Mouse (Mus musculus) forebrain, postnatal 0 days (tissue): Measurements from ENCODE around the gene Ttc23l. TPM values are rescaled to one million over a fixed set of nuclear protein-coding genes. Genes with fewer than 3 reads are reported as not detected.

Experiments used
- ATAC-seq: fragments of 200-750 bp; cut with Nextera tagmentation; 2 replicates; pipeline ENCODE4 v1.8.0; 2017; ENCODE audit warnings: mild to moderate bottlenecking, moderate library complexity
- DNase-seq: peaks from one replicate; pipeline ENCODE4 v3.0.0-alpha.2; 2015
- H3K27ac ChIP-seq: fragments of 300-500 bp; sonication (generic); 2 replicates; pipeline ENCODE4 v1.5.1; 2014; ENCODE audit warnings: low read depth, mild to moderate bottlenecking, antibody characterized with exemption, low read length, moderate library complexity, mixed read lengths
- H3K27me3 ChIP-seq: fragments of 300-500 bp; sonication (generic); 2 replicates; pipeline ENCODE4 v1.6.1; 2014; ENCODE audit warnings: mild to moderate bottlenecking, low read length, mixed read lengths; ENCODE audit not compliant: insufficient read depth
- H3K36me3 ChIP-seq: fragments of 300-500 bp; sonication (generic); 2 replicates; pipeline ENCODE4 v1.6.1; 2014; ENCODE audit warnings: mild to moderate bottlenecking, moderate library complexity; ENCODE audit not compliant: insufficient read depth
- H3K4me1 ChIP-seq: fragments of 300-500 bp; sonication (generic); 2 replicates; pipeline ENCODE4 v1.6.1; 2014; ENCODE audit warnings: antibody characterized with exemption; ENCODE audit not compliant: insufficient read depth
- H3K4me2 ChIP-seq: fragments of 300-500 bp; sonication (generic); 2 replicates; pipeline ENCODE4 v1.6.1; 2014; ENCODE audit warnings: low read depth, mild to moderate bottlenecking, moderate library complexity
- H3K4me3 ChIP-seq: fragments of 300-500 bp; sonication (generic); 2 replicates; pipeline ENCODE4 v1.5.1; 2014; ENCODE audit warnings: low read depth, low read length, mixed read lengths
- H3K9ac ChIP-seq: fragments of 300-500 bp; sonication (generic); 2 replicates; pipeline ENCODE4 v1.6.1; 2014; ENCODE audit warnings: mild to moderate bottlenecking
- H3K9me3 ChIP-seq: fragments of 300-500 bp; sonication (generic); 2 replicates; pipeline ENCODE4 v1.6.1; 2016; ENCODE audit warnings: low read length
- CTCF ChIP-seq: sonication (generic); IDR thresholded peaks from 2 replicates; pipeline ENCODE4 v1.5.1; 2016; ENCODE audit warnings: antibody characterized with exemption, control low read depth, low read depth
- WGBS: fragments of 180-500 bp; shearing (Covaris S2); extraction: QIAGEN DNeasy Blood & Tissue Kit; methylation state at CpG from one replicate; pipeline ENCODE4 v1.1.7; 2014; 5-methylcytosine and 5-hydroxymethylcytosine counted together
- polyA plus RNA-seq: library from polyadenylated mRNA; unstranded; fragments of >200 nt; fragmentation: Nextera tagmentation; extraction: Ambion mirVana; gene quantifications from 2 replicates; pipeline ENCODE4 v1.2.1, GENCODE M21; 2015
- total RNA-seq: library from RNA; depleted of rRNA; stranded (reverse); fragments of >200 nt; gene quantifications from 2 replicates; pipeline ENCODE4 v1.2.3, GENCODE M21; 2014; rRNA removed

Gene Ttc23l
- total RNA-seq, result not detected in 2 replicates
- not detected in 2 replicates for polyA plus RNA-seq

GRCm38 (mm10) chr15:10558465-10558864, at the start of gene Ttc23l:
Gene Ttc23l (minus strand): TSS chr15:10558668.
- 88% methylated on average over 13 of the region's 13 CpGs for WGBS
- no peak for ATAC-seq
- Histone ChIP-seq H3K4me2 (no peak within 1 kb of the TSS), H3K4me3 (no peak within 1 kb of the TSS), H3K27me3 (no peaks in the 10 kb centered on the region), H3K27ac (no peak within 1 kb of the TSS), H3K9me3 (no peaks in the 10 kb centered on the region), H3K36me3 (no peaks in the 10 kb centered on the region), H3K4me1 (no peaks in the 10 kb centered on the region), H3K9ac (no peak within 1 kb of the TSS)
- no peak for DNase-seq
- no peak for TF ChIP-seq CTCF

GRCm38 (mm10) chr15:10599413-10599812, 40.9 kb upstream of the Ttc23l start:
- H3K4me2 ChIP-seq, result no peak overlapping the region
- H3K27ac ChIP-seq, result no peak overlapping the region
- WGBS, result 73% methylated on average over 7 of the region's 7 CpGs
- TF ChIP-seq CTCF, result no peak
- ATAC-seq, result peak; percentile 65
- no peak overlapping the region for H3K9ac ChIP-seq
- H3K36me3 ChIP-seq, result no peaks in the 10 kb centered on the region
- no peak for DNase-seq
- H3K4me3 ChIP-seq, result no peak overlapping the region
- no peaks in the 10 kb centered on the region for H3K27me3 ChIP-seq
- no peaks in the 10 kb centered on the region for H3K9me3 ChIP-seq
- H3K4me1 ChIP-seq, result no peaks in the 10 kb centered on the region

GRCm38 (mm10) chr15:10598259-10599225, 40.1 kb upstream of the Ttc23l start:
- Histone ChIP-seq H3K4me1 (no peaks in the 10 kb centered on the region), H3K4me2 (no peak overlapping the region), H3K27me3 (no peaks in the 10 kb centered on the region), H3K36me3 (no peaks in the 10 kb centered on the region), H3K9ac (no peak overlapping the region), H3K4me3 (no peak overlapping the region), H3K27ac (no peak overlapping the region), H3K9me3 (no peaks in the 10 kb centered on the region)
- TF ChIP-seq CTCF, result no peak
- ATAC-seq (peak; percentile 30), DNase-seq (no peak)
- 75% methylated on average over 16 of the region's 16 CpGs for WGBS

- 93% methylated on average over 9 of the region's 9 CpGs for WGBS
- no peaks in the 10 kb centered on the region for H3K9me3 ChIP-seq
- ATAC-seq, result no peak
- no peak overlapping the region for H3K4me3 ChIP-seq
- no peak for TF ChIP-seq CTCF
- no peaks in the 10 kb centered on the region for H3K27me3 ChIP-seq
- H3K4me1 ChIP-seq, result no peaks in the 10 kb centered on the region
- no peaks in the 10 kb centered on the region for H3K36me3 ChIP-seq
- H3K27ac ChIP-seq, result no peak overlapping the region
- no peak for DNase-seq
- H3K9ac ChIP-seq, result no peak overlapping the region
- H3K4me2 ChIP-seq, result no peak overlapping the region
These were observed 38.4 kb upstream of the Ttc23l start for GRCm38 (mm10) chr15:10596871-10597270.

- DNase-seq (no peak), ATAC-seq (no peak)
- no peak overlapping the region for H3K4me2 ChIP-seq
- no peak overlapping the region for H3K9ac ChIP-seq
- no peak overlapping the region for H3K27ac ChIP-seq
- no peaks in the 10 kb centered on the region for H3K36me3 ChIP-seq
- no peak overlapping the region for H3K4me3 ChIP-seq
- H3K4me1 ChIP-seq, result no peaks in the 10 kb centered on the region
- H3K9me3 ChIP-seq, result no peaks in the 10 kb centered on the region
- no peaks in the 10 kb centered on the region for H3K27me3 ChIP-seq
- no peak for TF ChIP-seq CTCF
- WGBS, result 38% methylated on average over 6 of the region's 6 CpGs
These were observed 36.9 kb upstream of the Ttc23l start for GRCm38 (mm10) chr15:10595408-10595807.

GRCm38 (mm10) chr15:10594910-10595309, 36.4 kb upstream of the Ttc23l start:
- Histone ChIP-seq H3K27me3 (no peaks in the 10 kb centered on the region), H3K36me3 (no peaks in the 10 kb centered on the region), H3K4me1 (no peaks in the 10 kb centered on the region), H3K4me2 (no peak overlapping the region), H3K4me3 (no peak overlapping the region), H3K27ac (no peak overlapping the region), H3K9ac (no peak overlapping the region), H3K9me3 (no peaks in the 10 kb centered on the region)
- DNase-seq (no peak), ATAC-seq (no peak)
- no peak for TF ChIP-seq CTCF
- WGBS, result 68% methylated on average over 10 of the region's 10 CpGs

GRCm38 (mm10) chr15:10593094-10593493, 34.6 kb upstream of the Ttc23l start:
- H3K4me3 ChIP-seq, result no peak overlapping the region
- 95% methylated on average over 6 of the region's 6 CpGs for WGBS
- no peak for ATAC-seq
- no peak overlapping the region for H3K27ac ChIP-seq
- no peak for TF ChIP-seq CTCF
- H3K4me1 ChIP-seq, result no peaks in the 10 kb centered on the region
- H3K9ac ChIP-seq, result no peak overlapping the region
- H3K36me3 ChIP-seq, result no peaks in the 10 kb centered on the region
- DNase-seq, result no peak
- no peaks in the 10 kb centered on the region for H3K27me3 ChIP-seq
- H3K9me3 ChIP-seq, result no peaks in the 10 kb centered on the region
- no peak overlapping the region for H3K4me2 ChIP-seq
